Mouse (Mus musculus) limb, embryonic 12.5 days (tissue): ENCODE measurements around the gene Vmn2r66. TPM values are rescaled to one million over a fixed set of nuclear protein-coding genes. Genes with fewer than 3 reads are reported as not detected.

Experiments
- ATAC-seq: fragments of 200-750 bp; cut with Nextera tagmentation; 2 replicates; pipeline ENCODE4 v1.8.0; 2017; ENCODE audit warnings: low read depth, moderate TSS enrichment; ENCODE audit not compliant: insufficient number of reproducible peaks, insufficient read depth, low FRiP score, low TSS enrichment
- H3K27ac ChIP-seq: fragments of 300-500 bp; sonication (generic); 2 replicates; pipeline ENCODE4 v1.5.1; 2016; ENCODE audit warnings: mild to moderate bottlenecking, moderate library complexity
- H3K27me3 ChIP-seq: fragments of 300-500 bp; sonication (generic); 2 replicates; pipeline ENCODE4 v1.6.1; 2016; ENCODE audit warnings: mild to moderate bottlenecking, moderate library complexity
- H3K36me3 ChIP-seq: fragments of 300-500 bp; sonication (generic); 2 replicates; pipeline ENCODE4 v1.6.1; 2016; ENCODE audit warnings: mild to moderate bottlenecking, moderate library complexity
- H3K4me1 ChIP-seq: fragments of 300-500 bp; sonication (generic); replicated peaks from 2 replicates; pipeline ENCODE4 v1.6.1; 2016
- H3K4me2 ChIP-seq: fragments of 300-500 bp; sonication (generic); 2 replicates; pipeline ENCODE4 v1.6.1; 2016; ENCODE audit warnings: mild to moderate bottlenecking, moderate library complexity
- H3K4me3 ChIP-seq: fragments of 300-500 bp; sonication (generic); replicated peaks from 2 replicates; pipeline ENCODE4 v1.5.1; 2016; ENCODE audit warnings: mild to moderate bottlenecking
- H3K9ac ChIP-seq: fragments of 300-500 bp; sonication (generic); replicated peaks from 2 replicates; pipeline ENCODE4 v1.6.1; 2016; ENCODE audit warnings: mild to moderate bottlenecking, moderate library complexity
- H3K9me3 ChIP-seq: fragments of 300-500 bp; sonication (generic); 2 replicates; pipeline ENCODE4 v1.6.1; 2016; ENCODE audit warnings: mild to moderate bottlenecking, moderate library complexity
- WGBS: fragments of 180-500 bp; shearing (Covaris S2); methylation state at CpG from one replicate; pipeline ENCODE4 v1.1.7; 2016; 5-methylcytosine and 5-hydroxymethylcytosine counted together
- polyA plus RNA-seq: library from polyadenylated mRNA; unstranded; fragments of >200 nt; fragmentation: Nextera tagmentation; extraction: Ambion mirVana; gene quantifications from 2 replicates; pipeline ENCODE4 v1.2.1, GENCODE M21; 2016

The Vmn2r66 gene
- polyA plus RNA-seq = not detected in 2 replicates

GRCm38 (mm10) chr7:85012168-85012567, at the start of gene Vmn2r66:
Gene Vmn2r66 (minus strand): TSS chr7:85012268.
- no peak within 1 kb of the TSS for H3K4me3 ChIP-seq
- WGBS = 92% methylated on average over 1 of the region's 1 CpGs
- H3K27me3 ChIP-seq = no peaks in the 10 kb centered on the region
- no peak within 1 kb of the TSS for H3K4me2 ChIP-seq
- no peaks in the 10 kb centered on the region for H3K4me1 ChIP-seq
- no peak within 1 kb of the TSS for H3K9ac ChIP-seq
- no peak within 1 kb of the TSS for H3K27ac ChIP-seq
- ATAC-seq = no peak
- H3K9me3 ChIP-seq = no peaks in the 10 kb centered on the region; the same call in 1 of the 2 replicates
- H3K36me3 ChIP-seq = no peaks in the 10 kb centered on the region

DNA sequence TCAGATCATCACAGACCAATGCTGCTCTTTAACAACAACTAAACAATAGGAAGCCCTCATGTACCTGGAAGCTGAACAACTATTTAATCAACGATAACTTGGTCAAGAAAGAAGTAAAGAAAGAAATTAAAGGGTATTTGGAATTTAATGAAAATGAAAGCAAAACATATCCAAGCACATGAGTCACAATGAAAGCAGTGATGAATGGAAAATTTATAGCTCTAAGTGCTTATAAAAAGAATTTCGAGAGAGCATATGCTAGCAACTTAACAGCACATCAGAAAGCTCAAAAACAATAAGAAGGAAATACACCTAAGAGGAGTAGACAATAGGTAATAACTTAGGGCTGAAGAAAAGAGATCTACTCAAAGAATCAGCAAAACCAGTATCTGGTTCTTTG, 15.4 kb downstream of the Vmn2r66 start:
- Histone ChIP-seq H3K4me3 (no peak overlapping the region), H3K27me3 (no peaks in the 10 kb centered on the region), H3K27ac (no peak overlapping the region), H3K36me3 (no peaks in the 10 kb centered on the region), H3K9ac (no peak overlapping the region), H3K9me3 (0 out of 2 replicates have a peak, but pooled peaks cover 4% of the 10 kb centered on the region), H3K4me2 (no peak overlapping the region), H3K4me1 (no peaks in the 10 kb centered on the region)
- ATAC-seq = no peak
- WGBS = 69% methylated on average over 2 of the region's 2 CpGs

DNA sequence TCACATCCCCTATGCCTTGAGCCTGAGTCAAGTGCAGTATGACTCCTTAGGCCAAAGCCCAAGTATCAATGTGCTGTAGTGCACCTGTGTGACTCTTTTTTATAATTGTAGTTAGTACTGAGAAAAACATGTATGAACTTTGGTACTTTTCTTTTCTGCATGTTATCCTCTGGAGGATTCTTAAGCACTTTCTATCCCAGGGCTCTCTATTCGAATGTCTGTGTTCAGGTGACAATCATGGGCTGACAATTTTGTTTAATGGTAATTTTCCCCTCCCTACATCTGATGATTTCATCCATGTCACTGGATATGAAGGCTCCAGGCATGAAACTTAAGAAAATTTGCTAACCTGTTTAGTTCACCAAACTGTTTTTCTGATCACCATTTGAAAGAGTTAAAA, 48.1 kb downstream of the Vmn2r66 start, which contains the start of gene Vmn2r65:
Vmn2r65 (minus strand) TSS at position 101 of the 400 bp plus-strand sequence.
- H3K4me1 ChIP-seq = no peaks in the 10 kb centered on the region
- H3K27ac ChIP-seq = no peak within 1 kb of the TSS
- no peak for ATAC-seq
- 0 out of 2 replicates have a peak, but pooled peaks cover 2% of the 10 kb centered on the region for H3K9me3 ChIP-seq
- no peak within 1 kb of the TSS for H3K9ac ChIP-seq
- H3K36me3 ChIP-seq = no peaks in the 10 kb centered on the region
- no peak within 1 kb of the TSS for H3K4me3 ChIP-seq
- H3K27me3 ChIP-seq = no peaks in the 10 kb centered on the region
- no peak within 1 kb of the TSS for H3K4me2 ChIP-seq
- 55% methylated on average over 1 of the region's 1 CpGs for WGBS

Other genes starting within 250 kb of the Vmn2r66 start
- not detected in 2 replicates for gene Olfr291, start 158.7 kb downstream of the Vmn2r66 start, polyA plus RNA-seq
- gene Vmn2r65, start 48.2 kb downstream of the Vmn2r66 start, polyA plus RNA-seq = not detected in 2 replicates
- gene Vmn2r67, start 143.7 kb upstream of the Vmn2r66 start, polyA plus RNA-seq = not detected in 2 replicates
- not detected in 2 replicates for gene Vmn2r68, start 225.5 kb upstream of the Vmn2r66 start, polyA plus RNA-seq